Mouse (Mus musculus): ENCODE measurements around the gene Pid1. TPM values are rescaled to one million over a fixed set of nuclear protein-coding genes. Genes with fewer than 3 reads are reported as not detected.
A peak's percentile ranks its signal among the peaks of the same experiment; 100 is the strongest.
"Not testable (repeated sequence)": the region's sequence is repeated elsewhere in the genome, so short reads cannot be mapped to it uniquely, and the experiment has no call there.

The Pid1 gene
- total RNA-seq, 2 experiments from 2014 or later = 5.1 to 8.1 TPM

DNA sequence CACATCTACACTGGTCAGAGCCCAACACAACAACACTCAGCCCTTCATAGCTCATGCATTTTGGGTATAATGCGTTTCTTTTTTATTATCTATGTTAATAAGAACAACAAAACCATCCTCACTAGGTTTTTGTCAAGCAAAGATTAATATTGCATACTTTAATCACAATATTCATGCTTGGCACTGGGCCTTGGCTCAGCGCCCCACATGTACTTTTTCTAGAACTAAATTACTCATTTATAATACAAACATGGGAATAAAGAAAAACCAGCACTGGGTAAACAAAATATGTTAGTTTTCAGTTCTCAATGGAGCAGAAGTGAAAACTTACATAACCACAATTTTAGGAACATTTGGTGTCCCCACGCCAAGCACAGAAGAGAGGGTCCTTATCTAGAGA lies 116.9 kb downstream of the Pid1 start:
- DNase-seq = peak; percentile 24
- intact Hi-C loops (cut with DNase I) = no loop called here
- TF ChIP-seq CTCF (IDR thresholded peaks at IDR 0.05) = no peak
- H3K27ac ChIP-seq = no peak overlapping the region
- H3K4me3 ChIP-seq = no peak overlapping the region

- intact Hi-C loops (cut with DNase I) = no loop called here
- no peak for DNase-seq
- no peak for TF ChIP-seq CTCF (IDR thresholded peaks at IDR 0.05)
- Histone ChIP-seq H3K27ac (0 out of 2 replicates have a peak overlapping the region, but pooled peaks have one; percentile 12), H3K4me3 (no peak overlapping the region)
These were observed 122.7 kb downstream of the Pid1 start for GRCm38 (mm10) chr1:84241192-84241828.

DNA sequence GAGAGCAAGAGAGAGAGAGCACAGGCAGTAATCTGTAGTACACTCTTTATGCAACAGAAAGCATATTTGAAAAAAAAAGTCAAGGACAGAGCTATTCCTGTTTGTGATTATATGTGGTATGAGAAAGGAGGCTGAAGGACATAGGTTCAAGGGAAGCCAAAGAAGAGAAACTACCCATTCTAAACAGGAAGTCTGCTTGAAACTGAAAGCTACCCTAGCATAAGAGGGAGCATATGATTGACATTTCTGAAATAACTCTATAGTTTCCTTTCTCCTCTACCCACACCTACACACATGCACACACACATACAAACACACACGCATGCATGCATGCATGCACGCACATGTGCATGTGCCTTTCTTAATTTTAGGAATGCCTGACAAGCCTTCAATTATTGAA lies 123.8 kb downstream of the Pid1 start:
- H3K4me3 ChIP-seq = no peak overlapping the region
- TF ChIP-seq CTCF (IDR thresholded peaks at IDR 0.05) = no peak
- no peak for DNase-seq
- intact Hi-C loops (cut with DNase I) = no loop called here
- H3K27ac ChIP-seq = no peak overlapping the region

GRCm38 (mm10) chr1:84230431-84230830 lies 133.5 kb downstream of the Pid1 start:
- TF ChIP-seq CTCF (IDR thresholded peaks at IDR 0.05) = no peak
- no peak for DNase-seq
- Histone ChIP-seq H3K4me3 (no peak overlapping the region), H3K27ac (no peak overlapping the region)
- intact Hi-C loops (cut with DNase I) = no loop called here

DNA sequence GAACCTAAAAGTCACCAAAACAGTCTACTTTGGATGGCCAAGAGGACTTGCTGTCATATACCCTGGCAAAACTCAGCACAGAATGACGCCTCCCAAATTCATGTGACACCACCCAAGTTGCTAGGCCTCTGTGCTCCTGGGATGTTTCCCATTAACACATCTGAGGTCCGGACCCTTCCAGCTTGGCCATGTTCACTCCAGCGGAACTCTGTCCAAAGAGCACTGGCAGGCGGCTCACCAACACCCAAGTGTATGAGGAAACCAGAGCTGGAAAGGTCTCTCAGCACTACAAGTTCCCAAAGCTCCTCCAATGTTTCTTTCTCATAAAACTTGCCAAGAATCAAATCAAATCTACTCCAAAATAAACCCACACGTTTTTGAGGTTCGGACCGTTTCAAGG lies 138.4 kb downstream of the Pid1 start:
- intact Hi-C loops (cut with DNase I) = no loop called here
- TF ChIP-seq CTCF (IDR thresholded peaks at IDR 0.05) = no peak
- Histone ChIP-seq H3K27ac (peak overlapping the region; percentile 59), H3K4me3 (peak overlapping the region; percentile 15; the same call in 1 of the 2 replicates)
- peak; percentile 80 for DNase-seq

DNA sequence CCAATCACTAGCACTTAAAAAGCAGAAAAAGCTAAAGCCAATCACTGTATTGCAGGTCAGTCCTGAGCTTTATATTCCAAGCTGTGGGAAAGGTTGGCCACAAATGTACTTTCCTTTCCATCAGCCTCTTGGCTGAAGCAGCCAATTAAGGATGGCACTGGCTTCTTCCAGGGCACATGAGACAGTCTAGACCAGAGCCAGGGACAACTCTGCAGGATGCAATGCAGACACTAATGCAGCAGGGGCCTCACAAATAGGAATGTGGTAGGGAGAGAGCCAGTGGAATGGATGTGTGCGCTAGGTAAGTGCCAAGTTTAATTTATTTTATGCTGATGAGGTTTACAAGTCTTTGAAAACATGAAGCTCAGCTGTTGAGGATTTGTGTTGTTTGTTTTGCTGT lies 141.9 kb downstream of the Pid1 start:
- DNase-seq = no peak
- no peak for TF ChIP-seq CTCF (IDR thresholded peaks at IDR 0.05)
- Histone ChIP-seq H3K27ac (no peak overlapping the region), H3K4me3 (no peak overlapping the region)
- intact Hi-C loops (cut with DNase I) = no loop called here

GRCm38 (mm10) chr1:84218605-84219004 lies 145.4 kb downstream of the Pid1 start:
- intact Hi-C loops (cut with DNase I) = no loop called here
- no peak overlapping the region for H3K27ac ChIP-seq
- no peak overlapping the region for H3K4me3 ChIP-seq
- peak; percentile 49 for DNase-seq
- no peak for TF ChIP-seq CTCF (IDR thresholded peaks at IDR 0.05)

- TF ChIP-seq CTCF (IDR thresholded peaks at IDR 0.05) = no peak
- Histone ChIP-seq H3K27ac (no peak overlapping the region), H3K4me3 (no peak overlapping the region)
- intact Hi-C loops (cut with DNase I) = no loop called here
- no peak for DNase-seq
These were observed 146.2 kb downstream of the Pid1 start for GRCm38 (mm10) chr1:84217777-84218176.

DNA sequence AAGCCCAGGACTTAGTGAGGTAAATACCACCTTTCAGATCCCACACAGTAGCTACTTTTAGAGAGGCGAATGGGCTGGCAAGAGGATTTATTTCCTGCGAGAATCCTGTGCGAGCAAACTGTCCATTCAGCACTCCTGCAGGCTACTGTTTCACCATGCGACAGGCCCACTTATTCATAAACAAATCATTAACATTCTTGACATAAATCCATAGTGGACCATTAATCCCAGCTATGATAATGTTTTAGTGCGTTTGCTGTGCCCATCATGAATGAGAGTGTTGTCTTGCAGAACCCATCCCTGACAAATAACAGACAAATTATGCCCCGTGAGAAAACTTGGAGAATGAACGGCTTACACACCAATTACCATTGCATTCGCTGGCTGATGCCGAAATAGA lies 152.5 kb downstream of the Pid1 start:
- Histone ChIP-seq H3K4me3 (no peak overlapping the region), H3K27ac (no peak overlapping the region)
- intact Hi-C loops (cut with DNase I) = no loop called here
- no peak for DNase-seq
- TF ChIP-seq CTCF (IDR thresholded peaks at IDR 0.05) = no peak

DNA sequence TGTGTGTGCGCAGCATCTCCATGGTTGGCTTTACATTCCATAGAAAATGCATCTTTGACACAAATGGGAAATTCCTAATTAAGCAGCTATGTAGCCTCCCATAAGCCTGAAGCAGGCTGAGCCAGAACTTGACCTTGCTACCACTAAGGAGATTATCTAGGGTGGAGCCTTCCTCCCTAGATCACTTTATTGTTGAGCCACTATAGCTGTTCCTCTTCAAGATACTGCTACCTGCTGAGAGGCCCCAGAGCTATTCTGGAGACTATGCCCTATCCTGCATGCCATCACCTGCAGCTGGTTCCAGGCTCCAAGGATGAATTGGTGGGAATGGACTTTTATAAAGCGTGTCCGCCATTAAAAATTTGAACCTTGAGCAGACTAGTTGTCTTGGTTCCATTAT lies 158.2 kb downstream of the Pid1 start:
- DNase-seq; H3K4me3 ChIP-seq; H3K27ac ChIP-seq; intact Hi-C loops (cut with DNase I): not testable (repeated sequence)

DNA sequence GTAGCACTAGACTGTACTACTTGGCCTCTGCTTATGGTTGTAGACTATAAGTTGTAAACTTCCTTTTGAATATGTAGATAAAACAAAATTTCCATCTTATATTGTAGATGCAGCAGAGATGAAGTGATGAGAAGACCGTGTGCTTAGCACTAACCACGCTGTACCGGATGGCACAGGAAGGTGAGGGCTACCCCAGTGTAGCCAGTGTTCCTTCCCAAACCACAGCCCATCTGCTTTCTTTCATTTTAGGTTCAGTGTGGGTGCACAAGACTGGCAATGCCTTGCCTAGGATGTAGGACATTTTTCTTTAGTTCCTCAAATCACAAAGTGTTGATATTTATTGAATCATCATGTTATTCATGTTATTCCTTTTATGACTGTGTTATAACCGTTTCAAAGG lies 160.5 kb downstream of the Pid1 start:
- no peak overlapping the region for H3K4me3 ChIP-seq
- intact Hi-C loops (cut with DNase I) = no loop called here
- no peak for TF ChIP-seq CTCF (IDR thresholded peaks at IDR 0.05)
- no peak for DNase-seq
- no peak overlapping the region for H3K27ac ChIP-seq

GRCm38 (mm10) chr1:84199890-84200289 lies 164.1 kb downstream of the Pid1 start:
- intact Hi-C loops (cut with DNase I) = no loop called here
- no peak for TF ChIP-seq CTCF (IDR thresholded peaks at IDR 0.05)
- H3K27ac ChIP-seq = no peak overlapping the region
- DNase-seq = no peak
- H3K4me3 ChIP-seq = no peak overlapping the region

GRCm38 (mm10) chr1:84198887-84199286 lies 165.1 kb downstream of the Pid1 start:
- Histone ChIP-seq H3K27ac (no peak overlapping the region), H3K4me3 (no peak overlapping the region)
- TF ChIP-seq CTCF (IDR thresholded peaks at IDR 0.05) = no peak
- DNase-seq = no peak
- intact Hi-C loops (cut with DNase I) = no loop called here

DNA sequence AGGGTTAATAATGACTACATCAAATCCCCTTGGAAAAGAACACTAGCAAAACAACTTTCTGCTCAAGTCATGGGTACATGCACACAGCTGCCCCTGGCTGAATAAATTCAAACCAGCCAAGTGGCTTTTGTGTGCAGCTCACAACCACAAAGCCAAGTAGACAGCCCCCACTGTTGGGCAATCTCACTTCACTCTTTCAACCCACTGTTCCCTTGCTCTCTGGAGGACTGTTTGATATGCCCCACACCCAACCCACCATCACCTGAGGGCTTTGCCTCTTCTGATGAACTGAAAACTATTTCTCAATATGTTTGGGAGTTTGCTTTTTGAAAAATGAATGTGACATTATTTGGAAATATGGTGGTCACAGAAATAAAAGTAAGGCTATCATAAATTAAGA lies 171.8 kb downstream of the Pid1 start:
- TF ChIP-seq CTCF (IDR thresholded peaks at IDR 0.05) = no peak
- Histone ChIP-seq H3K27ac (no peak overlapping the region), H3K4me3 (no peak overlapping the region)
- intact Hi-C loops (cut with DNase I) = no loop called here
- no peak for DNase-seq
